Mouse (Mus musculus) cerebellum, adult 2 months (tissue): ENCODE measurements around the gene Ap4m1.
"Not testable (repeated sequence)": the region's sequence is repeated elsewhere in the genome, so short reads cannot be mapped to it uniquely, and the experiment has no call there.

ENCODE experiments used
- CTCF ChIP-seq: fragments of 200-500 bp; IDR thresholded peaks from 2 replicates; pipeline ENCODE4 v1.5.1; 2011; ENCODE audit warnings: low read depth, mild to moderate bottlenecking, control low read depth, low read length, moderate library complexity, borderline replicate concordance; ENCODE audit not compliant: insufficient read depth
- POLR2A ChIP-seq: fragments of 200-500 bp; IDR thresholded peaks from 2 replicates; pipeline ENCODE4 v1.6.1; 2011; ENCODE audit warnings: low read length, control low read depth, borderline replicate concordance; ENCODE audit not compliant: insufficient read depth

DNA sequence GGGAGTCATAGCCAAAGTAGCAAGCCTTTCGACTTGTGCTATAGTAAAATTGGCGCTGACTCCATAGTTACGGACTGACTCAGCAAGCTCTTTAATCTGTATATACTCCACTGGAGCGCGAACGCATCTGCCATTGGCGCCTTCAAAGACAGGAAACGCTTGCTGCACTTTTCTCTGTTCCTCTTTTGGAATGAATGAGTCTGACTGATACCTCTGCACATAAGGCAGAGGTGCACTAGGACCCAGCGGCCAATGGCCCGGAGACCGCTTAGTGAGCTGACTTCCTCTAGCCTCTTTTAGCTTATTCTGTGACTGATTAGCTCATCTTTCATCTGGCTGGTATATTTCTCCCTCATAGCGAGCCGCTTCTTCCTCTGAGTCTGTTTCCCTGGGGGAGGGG lies 44.8 kb downstream of the Ap4m1 start:
- TF ChIP-seq CTCF, POLR2A: not testable (repeated sequence)
